Mouse (Mus musculus) hindbrain, embryonic 14.5 days (tissue): ENCODE data around the gene Itgb5. TPM values are rescaled to one million over a fixed set of nuclear protein-coding genes. Genes with fewer than 3 reads are reported as not detected.

Source experiments
- ATAC-seq: fragments of 200-750 bp; cut with Nextera tagmentation; 2 replicates; pipeline ENCODE4 v1.8.0; 2017; ENCODE audit warnings: moderate number of reproducible peaks, mild to moderate bottlenecking, moderate TSS enrichment, moderate library complexity; ENCODE audit not compliant: low FRiP score
- DNase-seq: peaks from one replicate; pipeline ENCODE4 v3.0.0-alpha.2; 2015; ENCODE audit warnings: low spot score
- H3K27ac ChIP-seq: fragments of 300-500 bp; sonication (generic); 2 replicates; pipeline ENCODE4 v1.5.1; 2014; ENCODE audit warnings: mild to moderate bottlenecking, moderate library complexity
- H3K27me3 ChIP-seq: fragments of 300-500 bp; sonication (generic); 2 replicates; pipeline ENCODE4 v1.6.1; 2014; ENCODE audit warnings: mild to moderate bottlenecking, low read length, mixed read lengths; ENCODE audit not compliant: control insufficient read depth, insufficient read depth
- H3K36me3 ChIP-seq: fragments of 300-500 bp; sonication (generic); replicated peaks from 2 replicates; pipeline ENCODE4 v1.6.1; 2014; ENCODE audit not compliant: control insufficient read depth, insufficient read depth
- H3K4me1 ChIP-seq: fragments of 300-500 bp; sonication (generic); replicated peaks from 2 replicates; pipeline ENCODE4 v1.6.1; 2014; ENCODE audit warnings: antibody characterized with exemption, low read length, mixed read lengths; ENCODE audit not compliant: control insufficient read depth, insufficient read depth
- H3K4me2 ChIP-seq: fragments of 300-500 bp; sonication (generic); replicated peaks from 2 replicates; pipeline ENCODE4 v1.6.1; 2014; ENCODE audit warnings: mild to moderate bottlenecking, moderate library complexity
- H3K4me3 ChIP-seq: fragments of 300-500 bp; sonication (generic); replicated peaks from 2 replicates; pipeline ENCODE4 v1.5.1; 2014; ENCODE audit warnings: mild to moderate bottlenecking, low read length
- H3K9ac ChIP-seq: fragments of 300-500 bp; sonication (generic); 2 replicates; pipeline ENCODE4 v1.6.1; 2014
- H3K9me3 ChIP-seq: fragments of 300-500 bp; sonication (generic); 2 replicates; pipeline ENCODE4 v1.6.1; 2016; ENCODE audit warnings: low read length; ENCODE audit not compliant: control insufficient read depth
- WGBS: fragments of 180-500 bp; shearing (Covaris S2); extraction: QIAGEN DNeasy Blood & Tissue Kit; methylation state at CpG from one replicate; pipeline ENCODE4 v1.1.7; 2014; 5-methylcytosine and 5-hydroxymethylcytosine counted together
- polyA plus RNA-seq: library from polyadenylated mRNA; unstranded; fragments of >200 nt; fragmentation: Nextera tagmentation; extraction: Ambion mirVana; gene quantifications from 2 replicates; pipeline ENCODE4 v1.2.1, GENCODE M21; 2014

The Itgb5 gene
- polyA plus RNA-seq, 1 experiment from 2014 or later, result 27.2 TPM

GRCm38 (mm10) chr16:33996030-33996429 is 166.6 kb downstream of the Itgb5 start:
- no peak for ATAC-seq
- H3K4me2 ChIP-seq, result no peak overlapping the region
- no peaks in the 10 kb centered on the region for H3K27me3 ChIP-seq
- no peak overlapping the region for H3K27ac ChIP-seq
- H3K4me3 ChIP-seq, result no peak overlapping the region
- DNase-seq, result peak; percentile 76
- no peaks in the 10 kb centered on the region for H3K9me3 ChIP-seq
- no peaks in the 10 kb centered on the region for H3K4me1 ChIP-seq
- peaks cover 7% of the 10 kb centered on the region; the same call in 1 of the 2 replicates for H3K36me3 ChIP-seq
- 9% methylated on average over 5 of the region's 5 CpGs for WGBS
- no peak overlapping the region for H3K9ac ChIP-seq

GRCm38 (mm10) chr16:33998011-33998410 is 168.5 kb downstream of the Itgb5 start:
- H3K27ac ChIP-seq, result no peak overlapping the region
- no peak for DNase-seq

More at GRCm38 (mm10) chr16:33998011-33998410, 168.5 kb downstream of the Itgb5 start:
- no peaks in the 10 kb centered on the region for H3K36me3 ChIP-seq
- H3K4me2 ChIP-seq, result no peak overlapping the region
- no peaks in the 10 kb centered on the region for H3K27me3 ChIP-seq
- no peak for ATAC-seq
- no peaks in the 10 kb centered on the region for H3K4me1 ChIP-seq
- H3K9ac ChIP-seq, result no peak overlapping the region
- 90% methylated on average over 6 of the region's 6 CpGs for WGBS
- H3K9me3 ChIP-seq, result no peaks in the 10 kb centered on the region
- H3K4me3 ChIP-seq, result no peak overlapping the region

Other genes starting within 250 kb of the Itgb5 start
- 10.7 and 11.2 TPM in 2 replicates for gene Heg1, start 145.3 kb upstream of the Itgb5 start, polyA plus RNA-seq
- not detected in 2 replicates for gene Muc13, start 35.6 kb upstream of the Itgb5 start, polyA plus RNA-seq
- 24.2 and 28.5 TPM in 2 replicates for gene Umps, start 137.4 kb downstream of the Itgb5 start, polyA plus RNA-seq